Mouse (Mus musculus) cerebellum, postnatal 36 days (tissue): ENCODE data around the gene Yjefn3.
A peak's percentile ranks its signal among the peaks of the same experiment; 100 is the strongest.

Experiments used
- DNase-seq, 2 experiments: peaks; one replicate each; pipeline ENCODE4 v3.0.0; 2021 to 2022; ENCODE audit warnings: mixed read lengths in 2 of 2

Yjefn3 gene

DNA sequence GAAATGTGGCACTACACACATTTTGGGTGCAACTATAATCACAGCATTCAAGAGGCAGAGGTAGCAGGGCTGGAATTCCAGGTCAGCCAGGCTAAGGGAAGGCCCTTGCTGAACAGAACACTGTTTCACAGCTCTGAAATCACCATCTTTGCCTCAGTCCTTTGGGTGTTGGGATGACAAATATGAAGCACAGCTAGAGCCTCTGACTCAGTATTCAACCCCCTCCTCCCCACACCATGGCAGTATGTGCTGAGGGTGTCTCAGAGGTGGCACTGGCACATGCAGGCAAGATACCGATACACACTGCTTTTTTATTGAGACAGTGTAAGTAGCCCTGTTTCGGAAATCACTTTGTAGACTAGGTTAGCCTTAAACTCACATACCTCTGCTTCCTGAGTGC is 3.7 kb upstream of the Yjefn3 start:
- no peak for DNase-seq

DNA sequence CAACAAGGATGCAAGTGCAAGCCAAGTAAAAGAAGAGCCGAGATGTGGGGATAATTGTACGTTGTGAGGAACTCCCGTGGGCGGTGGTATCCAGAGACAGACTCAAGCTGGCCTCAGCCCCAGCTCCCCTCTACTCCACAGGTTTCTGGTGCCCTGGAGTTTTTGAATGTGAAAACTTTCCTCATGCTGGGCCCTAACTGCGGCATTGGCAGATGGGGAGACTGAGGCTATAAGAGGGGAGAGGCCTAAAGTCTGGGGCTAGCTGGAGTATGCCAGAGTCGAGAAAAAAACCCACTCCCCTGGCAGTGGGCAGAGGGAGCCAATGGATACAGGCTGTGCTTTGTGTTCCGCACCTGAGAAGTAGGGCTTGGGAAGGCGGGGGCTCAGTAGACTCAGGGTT is 1.6 kb upstream of the Yjefn3 start:
- DNase-seq = peak in 1 of 2 experiments; percentile 3

DNA sequence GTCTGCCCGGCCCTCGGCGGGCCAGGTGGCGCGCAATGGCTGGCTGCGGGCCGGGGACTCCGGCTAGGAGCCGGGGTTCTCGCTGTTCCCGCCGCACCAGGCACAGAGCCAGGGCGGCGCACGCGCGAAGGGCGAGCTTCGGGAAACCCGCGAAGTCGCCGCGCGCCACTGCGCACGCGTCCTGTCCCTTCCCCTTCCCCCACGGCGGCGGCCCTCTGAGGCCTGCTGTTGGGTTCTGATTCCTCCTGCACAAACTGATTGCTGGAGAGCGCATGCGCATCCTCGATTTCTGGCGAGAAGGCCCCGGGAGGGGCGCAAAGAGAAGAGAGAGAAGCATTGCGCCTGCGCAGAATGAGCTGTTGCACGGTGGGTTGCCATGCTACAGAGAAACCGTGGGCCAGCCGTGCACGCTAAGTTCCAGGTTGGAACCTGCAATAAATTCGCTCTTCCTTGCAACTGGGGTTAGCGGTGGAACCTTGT is 591 bp upstream of the Yjefn3 start:
- DNase-seq = peak; percentile 99

DNA sequence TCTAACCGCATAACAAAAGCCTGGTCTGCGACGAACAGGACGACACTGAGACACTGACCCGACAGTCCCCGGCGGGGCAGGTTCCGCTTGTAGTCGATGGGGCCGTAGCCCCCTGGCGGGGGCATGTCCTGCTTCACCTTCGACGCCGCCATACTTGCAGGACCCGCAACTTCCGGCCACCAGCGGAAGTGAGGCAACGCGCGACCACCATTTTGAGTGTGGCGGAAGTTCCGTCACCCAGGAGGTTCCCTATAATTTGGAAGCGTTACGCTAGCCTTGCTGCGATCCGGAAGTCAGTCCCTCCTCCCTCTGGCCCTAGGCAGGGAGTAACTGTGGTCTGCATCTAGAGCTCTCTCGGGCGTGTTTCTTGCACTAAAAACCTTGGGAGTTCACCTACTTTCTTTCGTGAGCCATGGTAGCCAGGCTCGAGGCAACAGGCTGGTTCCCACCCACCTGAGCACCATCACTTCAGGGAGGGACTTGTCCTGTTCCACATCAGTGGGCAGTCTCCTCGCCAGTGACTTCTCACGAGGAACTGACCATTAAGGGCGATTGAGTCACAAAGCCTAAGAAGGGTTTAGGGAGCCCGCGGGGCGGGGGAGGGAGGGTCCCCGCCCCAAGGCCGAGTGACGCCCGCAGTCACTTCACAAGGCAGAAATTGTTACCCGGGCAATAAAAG is 889 bp downstream of the Yjefn3 start:
- DNase-seq = peak; percentile 96 to 98

DNA sequence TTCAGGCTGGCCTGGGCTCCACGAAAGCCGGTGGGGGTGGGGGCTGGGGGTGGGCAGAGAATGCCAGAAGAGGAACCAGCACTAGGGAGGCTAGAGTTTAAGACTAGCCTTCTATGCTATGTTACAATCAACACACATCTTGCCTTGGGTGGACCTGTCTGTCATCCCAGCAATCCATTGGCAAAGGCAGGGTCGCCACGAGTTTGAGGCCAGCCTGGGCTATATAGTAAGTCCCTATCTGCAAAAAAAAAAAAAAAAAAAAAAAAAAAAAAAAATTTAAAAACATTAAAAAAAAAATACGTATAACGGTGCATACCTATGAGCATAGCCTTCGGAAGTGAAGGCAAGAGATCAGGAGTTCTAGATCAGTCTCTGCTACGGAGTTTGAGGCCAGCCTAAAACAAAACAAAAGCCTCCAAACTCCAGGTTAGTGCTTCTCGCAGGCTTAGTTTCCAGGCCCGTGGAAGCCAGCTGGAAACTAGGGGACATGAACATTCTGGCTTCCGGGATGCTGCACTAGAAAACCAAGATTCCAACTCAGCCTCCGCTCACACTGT is 1.5 kb downstream of the Yjefn3 start:
- peak in 1 of 2 experiments; percentile 17 for DNase-seq

DNA sequence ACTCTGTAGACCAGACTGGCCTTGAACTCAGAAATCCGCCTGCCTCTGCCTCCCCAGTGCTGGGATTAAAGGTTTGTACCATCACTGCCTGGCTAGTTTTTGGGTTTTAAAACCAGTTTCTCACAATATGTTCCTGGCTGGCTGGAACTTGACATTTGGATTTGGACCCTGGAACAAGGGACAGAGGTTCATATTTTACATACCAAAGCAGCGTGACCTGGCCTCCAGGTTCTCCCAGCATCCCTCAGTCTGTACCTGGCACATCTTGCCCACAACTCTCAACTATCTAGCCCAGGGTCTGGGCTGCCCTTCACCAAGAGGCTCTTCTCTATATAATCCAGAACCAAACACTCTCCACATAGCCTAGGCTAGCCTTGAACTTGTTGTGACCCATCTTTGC is 2.6 kb downstream of the Yjefn3 start:
- no peak for DNase-seq

DNA sequence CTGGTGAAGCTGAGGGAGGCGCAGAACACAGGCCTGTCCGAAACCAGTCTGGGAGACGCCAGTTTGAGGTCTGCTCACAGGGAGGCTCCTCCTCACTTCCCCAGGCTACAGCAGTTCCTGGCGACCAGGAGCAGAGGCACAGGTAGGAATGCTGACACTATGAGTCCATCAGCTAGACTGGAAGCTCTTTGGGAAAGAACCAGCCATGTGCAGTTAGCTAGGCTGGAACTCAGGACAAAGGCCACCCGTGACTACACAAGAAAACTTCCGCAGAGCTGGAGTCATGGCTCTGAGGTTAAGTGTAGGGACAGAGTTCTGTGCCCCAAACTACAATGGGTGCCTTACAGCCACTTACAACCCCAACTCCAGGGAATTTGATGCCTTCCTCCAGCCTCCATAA is 4.7 kb downstream of the Yjefn3 start:
- DNase-seq = peak in 1 of 2 experiments; percentile 2

DNA sequence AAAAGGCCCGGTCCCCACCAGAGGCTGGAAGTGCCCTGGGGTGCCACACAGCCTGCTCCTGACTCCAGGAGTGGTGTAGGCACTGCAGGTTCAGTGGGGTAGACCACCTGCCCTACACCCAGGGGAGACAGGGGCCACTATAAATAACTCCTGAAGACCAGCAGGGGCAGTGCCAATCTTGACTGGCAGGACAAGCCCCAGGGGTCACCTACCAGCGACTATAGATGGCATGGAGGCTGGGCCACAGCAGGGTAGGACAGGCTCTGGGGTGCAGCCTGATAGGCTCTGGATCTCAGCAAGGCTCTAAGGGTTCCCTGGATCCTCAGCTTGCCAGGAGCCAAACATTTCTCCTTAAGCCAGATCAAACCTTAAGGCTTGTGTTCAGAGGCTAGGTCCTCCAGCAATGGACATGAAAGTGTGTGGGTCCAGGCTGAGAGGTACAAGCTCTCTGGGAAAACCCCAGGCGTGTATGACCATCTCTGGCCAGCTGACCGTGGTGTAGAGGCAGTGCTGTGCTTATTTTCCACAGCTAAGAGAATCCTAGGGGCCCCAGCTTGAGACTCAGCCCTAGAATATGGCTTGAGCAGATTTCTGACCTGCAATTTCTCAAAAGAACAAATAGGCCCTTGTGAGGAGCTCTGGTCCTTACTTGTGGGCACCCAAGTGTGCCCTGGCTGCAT is 6.6 kb downstream of the Yjefn3 start:
- peak in 1 of 2 experiments; percentile 6 for DNase-seq

DNA sequence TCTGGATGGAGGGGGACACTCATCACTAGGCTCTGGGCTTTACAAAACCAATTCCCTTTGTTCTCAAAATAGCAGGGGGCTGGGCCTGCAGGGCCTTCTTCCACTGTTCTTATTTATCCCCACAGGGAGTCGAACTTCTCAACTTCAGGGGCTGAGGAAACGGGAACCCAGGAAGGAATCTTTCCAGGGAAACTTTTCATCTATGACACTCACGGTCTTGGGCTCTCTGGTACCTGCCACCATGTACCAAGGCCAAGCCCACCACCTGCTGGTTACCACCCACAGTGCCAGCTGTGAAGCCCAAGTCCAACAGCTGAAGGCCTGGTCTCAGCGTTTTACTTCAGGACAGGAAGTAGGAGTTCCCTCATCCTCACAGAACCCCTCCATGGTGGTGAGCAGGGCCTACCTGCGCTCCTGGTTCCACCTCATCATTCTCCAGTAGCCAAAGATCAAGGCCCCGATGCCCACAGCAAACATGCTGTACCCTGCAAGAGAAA is 7.6 kb downstream of the Yjefn3 start:
- peak in 1 of 2 experiments; percentile 13 for DNase-seq

DNA sequence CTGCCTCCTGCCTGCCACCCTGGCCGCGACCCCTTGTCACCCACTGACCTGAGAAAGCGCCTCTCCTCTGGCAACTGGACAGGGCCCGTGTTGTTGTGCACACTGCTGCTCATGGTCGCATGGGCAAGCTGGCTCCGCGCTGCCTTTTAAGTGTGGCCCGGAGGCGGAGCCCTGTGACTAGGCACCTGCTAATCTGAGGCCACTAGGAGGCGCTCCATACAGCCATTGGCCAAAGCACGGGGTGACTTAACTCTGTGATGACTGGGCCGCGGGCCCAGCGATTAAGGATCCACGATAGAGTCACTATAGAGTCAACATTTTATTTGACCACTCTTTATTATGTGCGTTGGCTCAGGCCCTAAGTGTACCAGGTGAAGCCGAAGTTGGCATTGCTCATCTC is 8.6 kb downstream of the Yjefn3 start:
- DNase-seq = peak; percentile 52 to 57

DNA sequence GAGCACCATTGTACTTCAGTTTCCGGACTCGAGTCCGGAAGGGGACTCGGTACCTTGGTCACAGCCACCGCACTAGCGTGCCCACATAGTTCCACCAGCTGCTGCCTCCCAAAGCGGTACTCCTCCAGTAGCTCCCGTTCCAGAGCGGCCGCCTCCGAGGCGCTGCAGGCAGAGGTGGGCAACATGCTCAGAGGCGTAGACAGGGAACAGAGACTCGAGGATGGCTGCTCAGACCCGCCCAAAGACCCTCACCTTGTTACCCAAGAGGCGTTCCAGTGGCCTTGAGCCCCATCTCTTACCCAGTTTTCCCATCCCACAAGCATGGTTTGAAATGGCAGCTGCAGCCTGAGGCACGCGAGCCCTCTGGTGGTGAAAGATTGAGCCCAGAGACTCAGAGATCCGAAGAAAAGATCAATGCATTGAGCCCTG is 11.7 kb downstream of the Yjefn3 start:
- DNase-seq = peak; percentile 52 to 53

DNA sequence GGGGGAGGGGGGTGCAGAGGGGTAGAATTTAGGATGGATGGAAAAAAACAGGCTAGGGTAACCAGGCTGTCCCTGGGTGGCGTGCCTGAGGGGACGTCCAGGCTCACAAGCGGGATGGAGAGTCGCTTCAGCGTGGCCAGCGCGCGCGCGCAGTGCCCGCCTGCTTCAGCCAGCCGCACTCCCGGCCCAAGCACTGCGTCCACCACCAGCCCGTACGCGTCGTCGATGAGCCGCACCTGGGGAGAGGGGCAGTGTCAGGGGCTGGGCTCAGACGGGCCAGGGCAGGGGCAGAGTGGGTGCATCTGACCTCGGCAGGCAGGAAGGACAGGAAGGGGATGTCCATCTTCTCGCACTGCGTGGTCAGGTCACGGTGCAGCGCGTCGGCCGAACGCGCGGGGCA is 13.6 kb downstream of the Yjefn3 start:
- DNase-seq = no peak

DNA sequence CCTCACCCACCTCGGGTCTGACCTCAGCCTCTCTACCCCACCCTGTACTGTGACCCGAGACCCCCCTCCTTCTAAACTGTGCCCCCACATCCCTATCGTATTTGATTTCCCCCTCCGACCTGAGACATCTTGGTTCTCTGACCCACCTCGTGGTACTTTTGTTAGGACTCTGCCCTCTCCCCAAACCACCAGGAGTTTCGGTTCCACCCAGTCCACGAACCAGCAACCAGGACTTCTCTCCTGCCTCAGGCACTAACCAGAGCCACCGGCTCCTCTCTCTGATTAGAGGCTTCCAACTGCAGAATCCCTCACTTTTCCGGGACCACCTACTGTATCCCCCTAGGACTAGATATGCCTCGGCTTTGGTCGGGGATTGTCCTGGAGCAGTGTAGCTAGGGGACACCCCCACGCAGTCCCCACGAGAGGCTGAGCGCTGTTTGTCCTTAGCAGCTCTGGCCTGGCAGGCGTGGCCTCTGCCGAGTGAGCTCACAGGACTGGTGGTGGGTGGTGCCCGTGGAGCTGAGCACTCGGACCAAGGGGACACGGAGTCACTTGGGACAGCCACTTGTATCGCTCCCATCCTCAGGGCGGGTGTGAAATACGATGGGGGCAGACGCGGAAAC is 14.2 kb downstream of the Yjefn3 start:
- no peak for DNase-seq

DNA sequence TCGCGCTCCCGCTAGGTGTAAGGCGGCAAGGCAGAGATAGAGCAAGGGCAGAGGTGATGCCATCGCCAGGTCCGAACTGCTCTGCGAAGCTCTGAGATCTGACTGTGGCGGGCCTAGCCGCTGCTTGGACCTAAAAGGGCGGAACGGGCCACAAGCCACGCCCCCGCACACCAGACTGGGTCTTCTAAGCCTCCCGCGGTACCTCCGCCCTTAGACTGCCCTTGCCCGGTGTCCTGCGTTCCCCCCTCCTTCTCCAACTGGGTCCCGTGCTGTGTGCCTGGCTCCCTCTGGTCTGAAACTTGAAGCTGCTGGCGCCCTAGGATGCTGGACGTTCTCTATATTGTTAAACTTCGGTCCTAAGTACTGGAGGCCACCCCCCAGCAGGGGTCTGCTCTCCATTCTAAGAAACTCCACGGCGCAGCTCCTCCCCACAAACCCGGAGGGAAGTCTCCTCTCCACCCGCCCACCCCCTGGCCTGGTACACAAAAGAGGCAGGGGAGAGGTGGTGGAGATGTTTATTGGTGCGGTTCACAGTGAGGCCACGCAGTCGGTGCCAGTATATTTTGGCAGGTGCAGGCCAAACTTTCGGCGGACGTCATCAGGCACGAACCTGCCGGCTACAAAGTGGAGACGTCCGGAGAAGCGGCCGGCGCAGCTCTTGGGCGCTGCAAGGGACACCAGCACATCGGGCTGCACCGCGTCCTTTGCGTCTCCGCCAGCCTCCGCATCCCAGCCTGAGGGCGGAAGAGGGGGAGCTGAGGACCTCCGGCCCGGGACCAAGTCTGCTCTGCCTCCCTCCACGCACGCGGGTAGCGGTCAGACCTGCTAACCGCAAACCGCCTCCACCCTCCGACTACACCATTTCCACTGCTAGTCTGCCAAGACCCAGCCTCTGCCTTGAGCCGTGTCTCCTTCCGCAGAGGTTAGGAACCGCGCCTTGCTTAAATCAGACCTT is 14.9 kb downstream of the Yjefn3 start, which contains the start of gene Cilp2:
Cilp2 (minus strand) TSS at position 399 of the 955 bp plus-strand sequence.
- DNase-seq = no peak

DNA sequence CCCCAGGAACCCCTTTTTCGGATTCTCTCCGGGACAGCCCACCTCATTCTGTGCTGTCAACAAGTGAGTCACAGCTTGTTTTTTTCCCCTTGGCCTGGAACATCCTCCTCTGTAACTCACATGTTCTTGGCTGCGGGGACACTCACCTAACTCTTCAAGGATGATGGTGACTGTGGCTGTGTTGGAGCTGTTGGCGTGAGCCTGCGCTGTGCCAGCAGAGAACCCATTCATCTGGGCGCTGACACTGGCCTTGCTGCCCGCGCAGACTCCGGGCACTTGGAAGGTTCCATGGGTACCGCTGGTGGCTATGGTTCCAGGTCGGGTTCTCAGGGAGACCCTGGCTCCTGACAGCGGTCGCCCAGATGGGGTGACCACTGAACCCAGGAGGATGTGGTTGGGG is 18.4 kb downstream of the Yjefn3 start:
- no peak for DNase-seq

DNA sequence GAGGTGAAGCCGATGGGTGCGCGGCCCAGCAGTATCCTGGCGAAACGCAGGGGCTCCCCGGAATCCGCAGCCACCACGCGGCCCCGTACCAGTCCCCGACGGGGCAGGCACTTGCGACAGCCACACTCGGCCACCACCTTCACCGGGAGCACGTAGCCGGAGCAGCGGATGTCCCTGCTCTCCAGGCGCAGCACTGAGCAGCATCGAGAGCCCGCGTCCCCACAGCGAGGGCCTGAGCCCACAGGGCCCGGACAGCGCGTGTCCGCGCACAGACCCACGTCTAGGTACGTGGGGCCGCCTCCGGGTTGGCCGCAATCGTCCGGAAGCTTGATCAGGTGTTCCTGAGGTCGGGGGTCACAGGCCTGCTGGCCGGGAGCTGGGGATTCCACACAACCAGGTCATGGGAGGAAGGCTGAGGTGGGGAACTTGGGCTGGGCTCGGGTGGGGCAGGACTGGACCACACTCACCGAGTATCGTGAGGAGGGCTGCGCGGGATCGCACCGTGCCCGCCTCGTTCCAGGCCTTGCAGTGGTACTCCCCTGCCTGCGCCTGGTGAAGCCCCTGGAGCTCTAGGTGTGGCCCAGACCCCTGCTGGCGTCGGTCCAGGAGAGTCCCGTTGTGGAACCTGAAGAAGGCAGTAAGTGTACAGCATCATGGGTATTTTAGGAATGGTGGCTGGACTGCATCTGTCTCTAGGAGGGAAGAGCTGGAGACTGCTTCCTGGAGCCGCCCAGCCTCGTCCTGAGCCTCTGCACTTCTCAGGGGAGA is 19.5 kb downstream of the Yjefn3 start:
- DNase-seq = no peak

DNA sequence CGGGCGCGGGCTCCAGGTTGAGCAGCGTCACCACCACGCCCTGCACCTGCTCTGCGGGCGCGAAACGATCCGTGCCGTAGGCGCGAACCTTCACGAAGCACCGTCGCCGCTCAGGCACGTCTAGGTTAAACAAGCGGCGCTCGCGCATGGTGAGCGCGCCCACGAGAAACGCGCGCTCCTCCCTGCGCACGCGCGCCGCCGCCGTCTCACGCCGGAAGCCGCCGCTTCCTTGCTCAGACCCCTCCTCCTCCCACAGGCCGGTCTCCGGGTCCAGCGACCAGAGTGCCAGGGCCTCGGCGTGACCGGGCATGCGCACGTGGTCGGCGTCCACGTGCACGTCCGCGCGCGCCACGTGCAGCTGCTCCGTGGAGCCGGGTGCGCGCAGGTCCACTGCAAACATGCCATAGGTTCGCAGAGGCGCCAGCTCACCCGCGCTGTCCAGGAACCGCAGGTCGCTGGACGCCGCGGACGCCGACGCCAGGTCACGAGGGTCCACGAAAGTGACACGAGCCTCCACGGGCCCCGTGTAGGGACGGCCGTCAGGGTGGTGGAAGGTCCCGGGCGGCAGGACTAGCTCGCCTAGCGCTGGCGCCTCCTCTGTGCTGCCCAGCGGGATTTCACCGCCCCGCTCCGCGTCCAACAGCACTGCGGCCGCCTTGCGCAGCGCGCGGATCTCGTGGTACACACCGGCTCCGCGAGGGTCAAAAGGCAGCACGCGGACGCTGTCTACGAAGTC is 20.3 kb downstream of the Yjefn3 start:
- peak in 1 of 2 experiments; percentile 28 for DNase-seq

DNA sequence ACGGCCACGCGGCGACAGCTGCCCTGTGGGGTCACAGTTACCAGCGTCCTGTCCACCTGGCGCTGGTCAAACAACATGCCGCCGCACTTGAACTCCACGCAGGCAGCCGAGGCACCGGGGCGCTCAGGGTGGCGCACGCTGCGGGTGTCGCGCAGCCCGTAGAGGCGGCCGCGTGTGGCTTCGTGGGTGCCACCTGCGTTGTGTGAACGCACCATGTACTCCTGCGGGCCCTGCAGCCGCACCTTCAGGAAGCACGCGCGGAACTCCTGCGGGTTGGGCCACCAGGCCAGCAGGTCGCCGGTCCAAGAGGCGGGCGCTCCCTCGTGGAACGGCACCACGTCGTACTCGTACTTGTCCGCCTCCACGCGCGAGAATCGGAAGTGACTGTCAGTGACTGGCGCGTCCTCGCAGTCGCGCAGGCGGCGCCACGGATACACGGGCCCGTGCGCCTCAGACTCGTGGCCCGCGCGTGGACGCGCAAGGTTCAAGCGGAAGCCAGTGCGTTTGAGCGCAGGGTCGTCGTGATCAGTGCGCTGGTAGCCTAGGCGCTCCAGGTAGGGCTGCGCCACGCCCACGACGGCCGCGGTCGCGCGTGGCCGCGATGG is 21.1 kb downstream of the Yjefn3 start:
- DNase-seq = no peak

DNA sequence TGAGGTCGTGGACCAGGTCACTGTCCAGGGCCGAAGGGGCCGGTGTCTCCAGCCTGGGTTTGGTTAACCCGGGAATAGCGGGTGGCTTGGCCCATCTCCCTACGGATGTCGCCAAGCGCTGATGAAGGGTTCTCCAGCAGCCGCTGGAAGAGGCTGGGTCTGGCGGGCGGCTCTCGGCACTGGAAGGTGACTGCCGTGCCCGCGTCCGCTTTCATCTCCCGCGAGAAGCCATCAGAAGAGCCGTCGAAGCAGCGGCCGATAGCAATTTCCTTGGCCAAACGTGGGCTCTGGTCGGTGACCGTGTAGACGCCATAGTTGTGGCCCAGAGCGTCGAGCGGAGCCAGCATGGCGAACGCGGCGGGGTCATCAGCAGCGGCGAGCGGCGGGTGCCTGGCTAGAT is 21.7 kb downstream of the Yjefn3 start:
- no peak for DNase-seq

DNA sequence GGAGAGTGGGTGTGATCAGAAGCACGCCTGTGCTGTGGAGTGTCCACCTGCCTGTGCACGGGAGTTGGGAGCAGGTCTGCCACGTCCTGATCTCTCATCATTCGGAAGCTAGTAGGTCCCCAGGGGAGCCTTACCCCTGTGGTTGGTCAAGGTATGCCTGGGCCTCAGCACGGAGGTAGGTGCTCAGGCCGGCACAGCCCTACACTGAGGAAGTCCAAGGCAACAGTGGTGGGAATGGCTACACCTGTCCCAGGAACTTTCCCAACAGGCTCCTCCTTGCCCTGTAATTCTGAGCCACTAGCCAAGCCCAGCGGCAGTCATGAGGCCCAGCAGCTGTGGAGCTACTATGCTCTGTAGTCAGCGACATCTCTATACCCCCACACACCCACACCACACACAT is 22.8 kb downstream of the Yjefn3 start:
- no peak for DNase-seq
